Mouse (Mus musculus) adrenal gland, adult 18-20 months (tissue): ENCODE results near the gene Dcaf5. TPM values are rescaled to one million over a fixed set of nuclear protein-coding genes. Genes with fewer than 3 reads are reported as not detected.

Experiments used
- DNase-seq, 2 experiments: peaks; one replicate each; pipeline ENCODE4 v3.0.0; 2021 to 2022; ENCODE audit warnings: low spot score in 2 of 2
- microRNA-seq, 2 experiments: library from miRNA; unstranded; fragments of <30 nt; microRNA quantifications; one replicate each; pipeline ENCODE4 v1.2.0; 2021; ENCODE audit warnings: borderline number of aligned reads in 2 of 2
- total RNA-seq, 2 experiments: library from RNA; stranded (reverse); gene quantifications; 1 replicate in 1 of 2; 2 replicates in 1 of 2; pipeline ENCODE4 v1.2.3; 2021

Dcaf5 gene
- total RNA-seq, 2 experiments from 2014 or later: 30.6 to 33.7 TPM

- DNase-seq: no peak
Observed at GRCm38 (mm10) chr12:80290483-80290882, 145.9 kb downstream of the Dcaf5 start.

GRCm38 (mm10) chr12:80289722-80290121, 146.7 kb downstream of the Dcaf5 start:
- no peak for DNase-seq

- DNase-seq: no peak
Observed at GRCm38 (mm10) chr12:80285890-80286289, 150.5 kb downstream of the Dcaf5 start.

Small RNAs within 50 kb of the gene (microRNA-seq; reads per million reads assigned to microRNA genes)
- 318 to 377 reads per million in 2 experiments for gene Mir1843a

Other genes with a start within 250 kb of the Dcaf5 start
- gene Actn1, start 176.2 kb downstream of the Dcaf5 start, total RNA-seq: 10 to 100 TPM; 31.2 to 43.7 TPM
- gene Exd2, start 26.5 kb upstream of the Dcaf5 start, total RNA-seq: 10 to 100 TPM; 20.5 to 22.3 TPM
- 10 to 100 TPM in 1 of 2 experiments, 1 to 10 TPM in 1; 8.9 to 10.3 TPM for gene Galnt16, start 81.7 kb upstream of the Dcaf5 start, total RNA-seq
- 10 to 100 TPM; 39.8 to 50.0 TPM for gene Slc39a9, start 207.3 kb upstream of the Dcaf5 start, total RNA-seq
- gene Erh, start 207.7 kb upstream of the Dcaf5 start, total RNA-seq: 10 to 100 TPM; 41.4 to 54.2 TPM